Mouse (Mus musculus): Measurements from ENCODE around the gene Cldn18.
A peak's percentile ranks its signal among the peaks of the same experiment; 100 is the strongest.

Cldn18 gene

GRCm38 (mm10) chr9:99717134-99717533 lies at the start of gene Cldn18:
Gene Cldn18 (minus strand): TSS chr9:99717267.
- no peak for DNase-seq

GRCm38 (mm10) chr9:99763530-99763929 lies 46.5 kb upstream of the Cldn18 start:
- peak; percentile 72 for DNase-seq

- no peak for DNase-seq
Observed at GRCm38 (mm10) chr9:99750272-99750671, 33.2 kb upstream of the Cldn18 start.

GRCm38 (mm10) chr9:99748279-99748678 lies 31.2 kb upstream of the Cldn18 start:
- DNase-seq = no peak

- DNase-seq = peak; percentile 66
Observed at GRCm38 (mm10) chr9:99747731-99748130, 30.7 kb upstream of the Cldn18 start.

GRCm38 (mm10) chr9:99744548-99744947 lies 27.5 kb upstream of the Cldn18 start:
- DNase-seq = peak; percentile 23

GRCm38 (mm10) chr9:99729943-99730646 lies 13.0 kb upstream of the Cldn18 start:
- peak; percentile 88 for DNase-seq

- DNase-seq = no peak
Observed at GRCm38 (mm10) chr9:99727819-99728218, 10.8 kb upstream of the Cldn18 start.

- no peak for DNase-seq
Observed at GRCm38 (mm10) chr9:99725278-99725677, 8.2 kb upstream of the Cldn18 start.

- DNase-seq = no peak
Observed at GRCm38 (mm10) chr9:99720011-99720410, 2.9 kb upstream of the Cldn18 start.

- DNase-seq = no peak
Observed at GRCm38 (mm10) chr9:99710297-99710696, 6.8 kb downstream of the Cldn18 start.

- no peak for DNase-seq
Observed at GRCm38 (mm10) chr9:99709588-99710248, 7.3 kb downstream of the Cldn18 start.

GRCm38 (mm10) chr9:99707425-99708126 lies 9.5 kb downstream of the Cldn18 start:
- no peak for DNase-seq

- DNase-seq = no peak
Observed at GRCm38 (mm10) chr9:99706264-99706663, 10.8 kb downstream of the Cldn18 start.

- DNase-seq = no peak
Observed at GRCm38 (mm10) chr9:99703711-99704110, 13.4 kb downstream of the Cldn18 start.

- no peak for DNase-seq
Observed at GRCm38 (mm10) chr9:99702215-99702614, 14.9 kb downstream of the Cldn18 start.

- DNase-seq = no peak
Observed at GRCm38 (mm10) chr9:99701187-99701586, 15.9 kb downstream of the Cldn18 start.

- no peak for DNase-seq
Observed at GRCm38 (mm10) chr9:99699752-99700389, 17.2 kb downstream of the Cldn18 start.

GRCm38 (mm10) chr9:99694961-99695360 lies 22.1 kb downstream of the Cldn18 start:
- DNase-seq = peak; percentile 23

GRCm38 (mm10) chr9:99690386-99690785 lies 26.7 kb downstream of the Cldn18 start:
- no peak for DNase-seq

- no peak for DNase-seq
Observed at GRCm38 (mm10) chr9:99689796-99690195, 27.3 kb downstream of the Cldn18 start.

GRCm38 (mm10) chr9:99685536-99686231 lies 31.4 kb downstream of the Cldn18 start:
- no peak for DNase-seq

- DNase-seq = no peak
Observed at GRCm38 (mm10) chr9:99685061-99685521, 32.0 kb downstream of the Cldn18 start.
